Mouse (Mus musculus) effector memory CD4-positive, alpha-beta T cell, adult 5 months (primary cell): ENCODE measurements around the gene Gm20489. TPM values are rescaled to one million over a fixed set of nuclear protein-coding genes. Genes with fewer than 3 reads are reported as not detected.

ENCODE experiments used
- polyA plus RNA-seq: library from polyadenylated mRNA; unstranded; fragments of 100-300 nt; shearing (Covaris generic); gene quantifications from one replicate; pipeline ENCODE4 v1.2.1, GENCODE M21; 2017

Gene Gm20489
- 2.5 TPM for polyA plus RNA-seq

DNA sequence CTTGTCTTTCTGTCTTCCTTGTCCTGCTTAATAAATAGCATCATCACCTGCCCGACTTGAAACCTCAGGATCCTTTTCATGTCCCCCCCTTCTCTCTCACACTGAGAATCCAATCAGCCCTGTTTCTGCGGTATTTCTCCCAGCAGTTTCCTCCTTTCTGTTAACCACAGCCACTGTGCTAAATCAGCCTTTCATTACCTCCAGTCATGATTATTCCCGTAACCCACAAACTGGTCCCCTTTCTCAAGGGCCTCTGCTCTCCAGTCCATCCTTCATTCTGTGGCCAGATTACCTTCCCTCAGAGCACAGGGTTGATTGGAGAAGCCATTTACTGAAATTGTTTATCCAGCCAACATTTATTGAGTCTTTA, at the start of gene Gm20489:
TSS of gene Gm20489 (minus strand) at position 269 of the 370 bp plus-strand sequence.

DNA sequence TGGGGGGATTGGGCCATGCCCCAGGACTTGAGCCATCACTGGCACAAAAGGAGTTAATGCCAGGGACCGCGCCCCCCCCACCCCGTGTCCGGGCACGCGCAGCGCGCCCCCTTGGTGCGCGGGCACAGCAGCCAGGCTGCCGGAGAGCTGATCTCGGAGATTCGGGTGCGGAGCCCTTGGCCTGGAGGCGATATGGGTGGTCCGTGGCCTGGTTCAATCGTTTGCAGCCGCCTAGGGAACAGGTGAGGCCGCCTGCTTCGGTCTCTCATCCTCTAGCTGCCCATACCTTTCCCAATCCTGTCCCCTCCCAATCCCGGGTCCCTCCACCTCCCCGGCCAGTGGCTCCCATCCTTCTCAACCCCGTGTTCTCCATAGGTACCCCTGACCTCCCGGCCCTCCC, 30.2 kb upstream of the Gm20489 start, which contains the start of gene Nlgn3:
TSS of gene Nlgn3 (plus strand) at position 114 of the 400 bp plus-strand sequence.

DNA sequence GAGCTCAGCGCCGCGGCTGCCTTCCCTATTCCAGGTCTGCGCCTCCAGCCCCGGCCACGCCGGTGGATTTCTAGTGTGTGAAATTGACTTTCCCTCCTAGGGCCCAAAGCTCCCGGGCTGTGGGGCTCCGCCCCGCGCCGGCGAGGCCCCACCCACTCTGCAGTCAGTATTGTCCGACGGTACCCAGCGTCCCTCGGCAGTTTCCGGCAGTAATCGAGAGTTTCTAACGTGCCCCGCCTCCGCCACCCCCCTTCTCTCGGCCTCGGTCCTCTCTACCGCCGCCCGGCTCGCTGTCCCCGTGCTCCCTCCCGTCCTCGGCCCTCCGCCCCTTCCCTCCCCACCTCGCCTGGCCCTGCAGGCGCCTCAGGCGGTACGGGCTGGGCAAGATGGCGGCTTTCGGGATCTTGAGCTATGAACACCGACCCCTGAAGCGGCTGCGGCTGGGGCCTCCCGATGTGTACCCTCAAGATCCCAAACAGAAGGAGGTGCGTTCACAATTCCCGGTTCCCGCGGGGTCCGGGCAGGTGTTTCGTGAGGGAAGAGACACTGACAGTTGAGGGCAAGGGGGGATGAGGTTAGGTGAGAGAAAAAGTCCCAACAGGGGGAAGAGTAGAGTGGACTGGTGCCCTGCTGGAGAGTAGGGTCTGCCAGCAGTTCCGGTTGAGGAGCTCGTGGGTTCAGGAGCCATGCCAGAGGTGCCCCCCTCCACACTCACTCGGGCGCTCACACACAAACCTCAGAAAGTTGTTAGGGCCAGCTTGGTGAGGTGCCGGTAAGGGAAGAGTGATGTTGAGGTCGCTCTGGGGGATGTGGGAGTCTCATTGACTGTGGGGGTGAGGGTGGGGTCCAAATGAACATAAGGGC, 5.3 kb upstream of the Gm20489 start, which contains the start of gene Med12:
TSS of gene Med12 (plus strand) at position 156 of the 864 bp plus-strand sequence.

DNA sequence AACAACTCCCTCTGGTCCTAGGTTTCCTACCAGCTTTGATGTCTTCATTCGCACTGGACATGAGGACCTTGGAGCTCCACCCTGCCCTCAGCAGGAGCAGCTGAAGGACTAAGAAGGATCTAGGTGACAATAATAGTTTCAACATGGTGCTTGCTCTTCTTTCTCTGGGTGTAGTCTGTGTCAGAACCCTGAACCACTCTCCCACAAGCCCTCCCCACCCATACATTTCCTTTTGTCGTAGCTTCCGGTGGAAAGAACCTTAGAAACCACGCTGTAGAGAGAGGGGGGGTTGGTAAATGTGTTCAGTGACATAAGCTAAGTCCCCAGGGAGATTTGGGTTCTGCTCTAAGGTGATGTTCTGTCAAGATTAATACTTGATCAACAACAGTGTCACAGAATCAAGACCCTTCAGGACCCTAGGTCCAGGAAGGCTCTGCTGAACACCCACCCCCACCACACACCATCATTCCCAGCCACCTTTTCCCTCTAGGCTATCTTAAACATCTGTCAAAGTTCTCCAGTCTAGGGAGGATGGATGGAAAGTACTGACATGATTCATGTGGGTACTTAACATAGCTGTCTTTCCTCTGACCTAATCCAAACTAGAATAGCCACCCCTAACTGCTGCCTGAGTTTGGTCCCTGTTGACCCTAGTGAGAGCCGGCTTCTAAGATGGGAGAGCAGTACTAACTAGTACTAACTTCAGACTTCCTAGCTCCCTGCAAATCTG, 633 bp downstream of the Gm20489 start, which contains the start of gene Il2rg:
TSS of gene Il2rg (minus strand) at position 231 of the 730 bp plus-strand sequence.

DNA sequence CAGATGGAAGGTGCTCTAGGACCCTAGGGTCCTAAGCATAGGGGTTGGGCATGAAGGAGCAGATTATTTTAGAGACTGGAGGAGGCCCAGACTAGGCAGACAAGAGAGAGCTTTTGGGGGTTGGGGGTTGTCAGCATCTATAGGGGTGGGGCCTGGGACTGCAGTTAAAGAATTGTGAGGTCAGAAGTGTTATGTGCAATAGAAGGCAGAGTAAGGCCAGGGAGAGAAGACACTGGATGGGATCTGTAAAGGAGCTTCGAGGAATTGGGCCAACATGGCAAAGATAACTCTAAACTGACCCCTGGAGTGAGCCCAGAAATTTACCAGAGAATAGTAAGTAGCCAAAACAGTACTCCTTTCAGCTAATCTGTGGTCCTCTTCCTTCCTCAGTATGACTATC, 4.9 kb downstream of the Gm20489 start, which contains the start of gene Gm614:
TSS of gene Gm614 (minus strand) at position 101 of the 400 bp plus-strand sequence.

DNA sequence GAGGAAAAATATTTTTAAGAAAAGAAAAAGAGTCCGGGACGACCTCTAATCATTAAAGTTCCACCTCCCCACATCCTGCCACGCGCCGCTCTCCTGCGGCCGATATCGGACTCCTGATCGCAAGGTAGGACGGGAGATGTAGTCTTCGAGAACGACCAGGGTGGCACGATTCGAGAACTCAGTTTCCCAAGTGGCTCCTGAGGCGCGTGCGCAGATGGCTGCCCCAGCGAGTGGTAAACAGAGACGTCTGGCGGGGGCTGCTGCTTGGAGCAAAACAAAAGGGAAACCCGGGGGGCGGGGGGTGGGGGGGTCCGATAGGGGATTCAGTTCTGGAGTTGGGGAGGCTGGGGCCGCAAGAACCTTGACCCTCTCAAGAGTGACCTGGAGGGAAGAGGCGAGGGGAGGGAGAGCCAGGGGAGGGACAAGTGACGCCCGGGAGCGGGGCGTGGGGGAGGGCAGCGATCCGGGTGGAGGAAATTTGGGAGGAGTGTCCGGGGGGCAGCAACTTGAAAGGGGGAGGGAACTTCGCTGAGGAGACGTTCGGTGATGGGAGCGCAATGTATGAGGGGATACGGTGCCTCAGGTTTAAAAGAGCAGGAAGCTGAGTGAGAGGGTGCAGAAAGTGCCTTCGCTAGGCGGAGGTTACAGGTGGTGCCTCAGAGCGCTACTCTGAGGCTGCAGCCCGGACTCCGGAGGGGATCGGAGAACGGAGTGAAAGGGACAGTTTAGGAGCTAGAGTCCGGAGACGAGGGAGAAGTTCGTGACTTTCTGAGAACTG, 14.7 kb downstream of the Gm20489 start, which contains the start of gene Foxo4:
TSS of gene Foxo4 (plus strand) at position 577 of the 778 bp plus-strand sequence.

DNA sequence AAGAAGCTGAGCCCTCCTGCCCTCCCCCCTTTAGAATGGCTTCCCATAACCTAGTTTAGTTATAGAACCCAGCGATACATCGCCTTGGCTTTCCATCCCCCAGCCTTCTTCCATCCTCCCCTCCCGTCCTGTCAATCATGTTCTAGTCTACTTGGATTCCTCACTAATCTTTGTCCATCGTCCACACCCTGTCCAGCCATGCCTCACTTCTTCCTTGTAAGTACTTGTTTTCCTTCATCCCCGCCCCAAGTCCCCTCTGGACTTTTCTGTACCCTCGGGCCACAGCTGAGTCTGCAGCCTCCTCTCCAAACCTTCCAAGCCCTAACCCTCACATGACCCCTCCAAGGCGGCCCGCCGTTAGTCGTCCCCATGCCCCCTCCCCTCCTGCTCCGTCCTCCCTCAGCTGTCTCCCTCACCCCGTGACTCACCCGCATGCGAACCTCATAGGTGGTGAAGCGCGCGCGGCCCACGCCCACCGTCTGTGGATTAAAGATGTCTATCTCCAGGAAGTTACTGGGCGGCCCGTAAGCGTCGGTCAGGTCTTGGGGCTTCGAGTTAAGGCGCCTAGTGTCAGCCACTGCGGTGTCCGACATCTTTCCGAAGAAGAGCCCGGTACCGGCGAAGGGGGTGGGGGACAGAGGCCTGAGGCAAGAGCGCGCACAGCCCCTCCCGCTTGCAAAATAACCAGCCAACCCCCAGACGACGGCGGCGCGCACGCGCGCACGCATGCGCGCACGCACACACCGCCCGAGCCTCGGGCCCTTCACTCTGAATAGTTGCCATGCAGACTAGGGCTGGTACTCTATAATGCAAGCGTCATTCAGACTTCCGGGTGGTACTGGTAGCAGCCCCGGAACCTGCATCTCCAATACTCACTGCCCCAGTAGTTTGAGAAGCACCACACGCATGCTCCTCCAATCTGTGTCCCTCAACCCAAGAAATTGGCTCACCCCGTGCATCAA, 46.7 kb downstream of the Gm20489 start, which contains the start of gene Snx12:
TSS of gene Snx12 (minus strand) at position 730 of the 962 bp plus-strand sequence.

Other genes starting within 250 kb of the Gm20489 start
- not detected for gene Tex11, start 209.4 kb downstream of the Gm20489 start, polyA plus RNA-seq
- 0.55 TPM for gene Slc7a3, start 183.0 kb downstream of the Gm20489 start, polyA plus RNA-seq
- gene Snx12, start 46.5 kb downstream of the Gm20489 start, polyA plus RNA-seq = 56.4 TPM
- 2.0 TPM for gene Foxo4, start 14.5 kb downstream of the Gm20489 start, polyA plus RNA-seq
- gene Gm614, start 5.0 kb downstream of the Gm20489 start, polyA plus RNA-seq = 2.5 TPM
- 1,479 TPM for gene Il2rg, start 768 bp downstream of the Gm20489 start, polyA plus RNA-seq
- 76.5 TPM for gene Med12, start 5.0 kb upstream of the Gm20489 start, polyA plus RNA-seq
- 0.05 TPM for gene Nlgn3, start 30.1 kb upstream of the Gm20489 start, polyA plus RNA-seq
- not detected for gene Gjb1, start 107.4 kb upstream of the Gm20489 start, polyA plus RNA-seq
- 10.5 TPM for gene Zmym3, start 151.8 kb upstream of the Gm20489 start, polyA plus RNA-seq
- 193 TPM for gene Nono, start 160.3 kb upstream of the Gm20489 start, polyA plus RNA-seq
- not detected for gene Itgb1bp2, start 180.1 kb upstream of the Gm20489 start, polyA plus RNA-seq